Mouse (Mus musculus) CH12.LX (cell line): ENCODE results near the gene Pla1a.
A peak's percentile ranks its signal among the peaks of the same experiment; 100 is the strongest.

Experiments used
- CTCF ChIP-seq, 2 experiments: IDR thresholded peaks in 1 of 2; conservative IDR thresholded peaks in 1 of 2; 2 replicates each; pipeline ENCODE4 v1.5.1; 2011 to 2012; ENCODE audit warnings: low read depth in 2 of 2, low read length in 2 of 2, improper control_type of control experiment in 1 of 2, inconsistent platforms in 1 of 2, mild to moderate bottlenecking in 1 of 2, moderate library complexity in 1 of 2
- E2F4 ChIP-seq: IDR thresholded peaks from 2 replicates; pipeline ENCODE4 v1.6.1; 2011; ENCODE audit warnings: low read depth, low read length, improper control_type of control experiment; ENCODE audit not compliant: insufficient replicate concordance
- EP300 ChIP-seq: IDR thresholded peaks from 2 replicates; pipeline ENCODE4 v1.6.1; 2011; ENCODE audit warnings: low read length, improper control_type of control experiment
- HCFC1 ChIP-seq: IDR thresholded peaks from 2 replicates; pipeline ENCODE4 v1.6.1; 2012; ENCODE audit warnings: low read depth, mild to moderate bottlenecking, inconsistent platforms, low read length, improper control_type of control experiment
- KAT2A ChIP-seq: IDR thresholded peaks from 2 replicates; pipeline ENCODE4 v1.6.1; 2012; ENCODE audit warnings: low read length, improper control_type of control experiment, inconsistent platforms; ENCODE audit not compliant: insufficient replicate concordance
- MAX ChIP-seq: IDR thresholded peaks from 2 replicates; pipeline ENCODE4 v1.6.1; 2011; ENCODE audit warnings: low read length, improper control_type of control experiment
- MXI1 ChIP-seq: IDR thresholded peaks from 2 replicates; pipeline ENCODE4 v1.6.1; 2011; ENCODE audit warnings: mild to moderate bottlenecking, low read depth, low read length, improper control_type of control experiment
- POLR2A ChIP-seq: IDR thresholded peaks from 2 replicates; pipeline ENCODE4 v1.6.1; 2011; ENCODE audit warnings: low read depth, mild to moderate bottlenecking, improper control_type of control experiment, low read length

DNA sequence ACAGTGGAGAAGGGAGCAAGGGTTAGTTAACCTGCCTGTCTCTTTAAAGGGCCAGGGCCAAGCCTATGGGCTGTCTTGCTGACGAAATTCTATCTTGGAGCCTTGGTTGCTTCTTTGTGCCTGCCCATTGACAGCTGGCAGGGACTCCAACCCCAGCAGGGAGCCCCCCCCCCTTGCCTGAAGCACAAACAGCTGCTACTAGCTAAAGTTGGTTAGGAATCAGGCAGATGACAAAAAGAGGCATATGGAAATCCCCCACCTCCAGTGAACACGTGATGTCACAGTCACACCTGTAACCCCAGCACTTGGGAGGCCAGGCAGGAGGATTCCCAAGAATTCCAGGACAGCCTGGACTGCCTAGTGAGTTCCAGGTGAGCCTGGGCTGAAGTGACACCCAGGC is 72.6 kb downstream of the Pla1a start:
- no peak for TF ChIP-seq POLR2A
- no peak for TF ChIP-seq HCFC1
- no peak for TF ChIP-seq KAT2A
- no peak for TF ChIP-seq CTCF (conservative IDR thresholded peaks at IDR 0.05 in 1 of 2, IDR thresholded peaks at IDR 0.05 in 1 of 2; ENCODE audit: low read depth in 2 of 2, low read length in 2 of 2)
- TF ChIP-seq EP300: 0 out of 2 replicates have a peak, but pooled peaks have one; percentile 41
- no peak for TF ChIP-seq E2F4
- no peak for TF ChIP-seq MAX
- no peak for TF ChIP-seq MXI1
